Mouse (Mus musculus) brain, embryonic 14.5 days (tissue): Measurements from ENCODE around the gene Tas2r102.

ENCODE experiments used
- CTCF ChIP-seq: fragments of 200-500 bp; IDR thresholded peaks from 2 replicates; pipeline ENCODE4 v1.5.1; 2012; ENCODE audit warnings: inconsistent platforms, mild to moderate bottlenecking, moderate library complexity, borderline replicate concordance; ENCODE audit not compliant: insufficient read depth, insufficient read length; ENCODE audit errors: extremely low read depth
- POLR2A ChIP-seq: fragments of 200-500 bp; IDR thresholded peaks from 2 replicates; pipeline ENCODE4 v1.6.1; 2012; ENCODE audit warnings: mild to moderate bottlenecking, inconsistent platforms, borderline replicate concordance; ENCODE audit not compliant: poor library complexity, insufficient read depth, insufficient read length, severe bottlenecking; ENCODE audit errors: extremely low read depth

- no peak for TF ChIP-seq CTCF
- no peak for TF ChIP-seq POLR2A
These were observed 24.0 kb upstream of the Tas2r102 start, which contains the start of gene Tas2r115 for GRCm38 (mm10) chr6:132737935-132738334.
